Mouse (Mus musculus) lung, postnatal 36 days (tissue): ENCODE results near the gene Gm15023.
"Not testable (repeated sequence)": the region's sequence is repeated elsewhere in the genome, so short reads cannot be mapped to it uniquely, and the experiment has no call there.

Source experiments
- DNase-seq: peaks from one replicate; pipeline ENCODE4 v3.0.0; 2022; ENCODE audit warnings: mixed read lengths

Gene Gm15023

DNA sequence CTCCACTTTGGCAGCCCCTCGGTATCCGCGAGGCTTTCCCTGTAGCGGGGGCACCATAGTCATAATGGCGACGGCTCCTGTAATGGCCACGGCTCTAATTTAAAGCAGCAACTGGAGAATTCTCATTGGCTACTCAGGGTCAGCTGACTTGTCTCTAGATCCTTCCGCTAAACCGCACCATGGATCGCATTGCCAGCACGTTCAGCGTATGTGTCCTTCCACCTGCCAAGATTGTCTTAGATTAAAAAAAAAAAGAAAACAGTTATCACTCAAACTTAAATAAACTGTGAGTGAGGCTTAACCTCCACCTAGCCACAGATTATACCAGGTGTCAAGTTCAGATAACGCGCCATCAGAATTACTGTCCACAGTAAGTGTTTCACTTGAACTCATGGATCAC is at the start of gene Gm15023:
TSS of gene Gm15023 (minus strand) at position 101 of the 400 bp plus-strand sequence.
- DNase-seq: not testable (repeated sequence)

DNA sequence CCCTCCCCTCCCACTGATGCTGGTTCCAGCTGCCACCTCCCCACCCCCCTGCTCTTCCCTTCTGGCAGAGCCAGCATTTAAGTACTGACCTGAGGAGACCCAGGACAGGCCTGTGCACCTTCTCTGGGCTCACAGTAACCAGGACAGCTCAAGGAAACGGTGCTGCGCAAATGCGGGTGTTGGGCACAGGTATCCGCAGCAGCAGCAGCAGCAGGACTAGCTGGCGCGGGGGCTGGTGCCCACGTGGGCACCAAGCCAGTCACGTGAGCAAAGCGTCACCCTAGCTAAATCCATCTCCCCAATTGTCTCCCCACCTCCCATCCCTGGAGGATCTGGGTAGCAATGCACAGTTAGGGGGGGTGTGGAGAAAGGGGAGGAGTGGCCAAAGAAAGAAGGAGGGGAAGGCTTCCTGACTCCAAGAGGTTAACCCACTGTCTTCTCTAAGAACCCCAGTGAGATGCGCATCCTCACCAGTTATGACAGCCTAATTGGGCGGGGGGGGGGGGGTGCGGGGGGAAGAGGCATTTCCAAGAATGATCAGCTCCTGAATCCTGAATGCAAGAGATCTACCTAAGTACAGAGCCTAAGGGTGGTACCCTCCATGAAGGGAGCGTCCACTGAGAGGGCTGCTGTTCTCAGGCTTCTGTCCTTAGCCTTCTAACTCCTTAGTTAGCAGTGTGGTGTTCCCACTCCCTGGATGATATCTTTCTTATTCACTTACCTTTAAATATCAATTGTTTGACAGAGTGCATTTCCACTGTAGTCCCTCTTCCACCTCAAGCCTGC is 33.2 kb upstream of the Gm15023 start, which contains the start of gene Tceal6:
TSS of gene Tceal6 (minus strand) at position 252 of the 786 bp plus-strand sequence.
- DNase-seq: no peak

DNA sequence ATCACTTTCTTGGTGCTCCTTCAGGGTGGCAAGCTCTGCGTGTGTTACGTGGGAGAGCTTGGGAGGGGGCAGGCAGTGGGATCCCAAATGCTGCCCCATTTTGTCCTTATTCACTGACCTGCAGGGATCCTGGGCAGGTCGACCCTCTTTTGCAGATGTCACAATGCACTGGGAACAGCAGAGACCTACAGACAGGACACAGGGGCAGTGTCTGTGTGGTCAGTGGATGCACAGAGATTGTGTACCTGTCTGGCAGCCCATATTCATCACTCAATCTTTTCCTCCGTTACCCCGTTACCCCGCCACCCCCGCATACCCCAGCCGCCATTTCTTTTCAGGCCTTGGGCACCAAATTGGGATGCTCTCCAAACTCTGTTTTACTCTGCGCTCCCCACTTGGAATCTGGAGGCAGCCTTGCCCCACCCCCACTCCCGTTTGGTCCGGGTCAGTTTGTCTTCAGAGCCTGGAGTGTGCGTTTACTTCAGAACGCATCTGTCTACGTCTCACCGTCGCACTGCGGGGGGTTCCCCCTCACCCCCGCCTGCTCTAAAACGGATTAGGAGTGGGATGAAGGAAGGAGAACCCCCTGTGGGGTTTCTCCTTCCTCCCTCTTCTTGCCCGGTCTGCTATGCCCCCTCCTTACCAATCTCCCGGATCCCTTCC is 32.5 kb upstream of the Gm15023 start:
- DNase-seq: not testable (repeated sequence)

DNA sequence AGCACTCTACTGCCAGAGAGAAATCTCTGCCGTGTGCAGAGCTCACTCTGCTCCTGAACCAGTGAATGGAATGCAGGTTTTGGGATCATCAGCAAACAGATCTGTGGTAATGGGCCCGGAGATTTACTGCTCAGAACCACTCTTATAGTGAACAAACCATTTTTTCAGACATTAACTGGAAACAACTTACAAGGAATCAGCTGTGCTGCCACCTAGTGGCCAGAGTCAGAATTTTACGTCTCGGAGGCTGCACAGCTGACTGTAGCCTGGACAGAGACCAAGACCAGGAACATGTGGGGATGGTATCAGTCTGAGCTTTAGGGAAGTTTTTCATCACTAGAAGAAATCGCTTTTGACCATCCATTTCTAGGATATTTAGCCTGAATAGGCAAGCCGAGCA is 12.5 kb upstream of the Gm15023 start:
- not testable (repeated sequence) for DNase-seq

DNA sequence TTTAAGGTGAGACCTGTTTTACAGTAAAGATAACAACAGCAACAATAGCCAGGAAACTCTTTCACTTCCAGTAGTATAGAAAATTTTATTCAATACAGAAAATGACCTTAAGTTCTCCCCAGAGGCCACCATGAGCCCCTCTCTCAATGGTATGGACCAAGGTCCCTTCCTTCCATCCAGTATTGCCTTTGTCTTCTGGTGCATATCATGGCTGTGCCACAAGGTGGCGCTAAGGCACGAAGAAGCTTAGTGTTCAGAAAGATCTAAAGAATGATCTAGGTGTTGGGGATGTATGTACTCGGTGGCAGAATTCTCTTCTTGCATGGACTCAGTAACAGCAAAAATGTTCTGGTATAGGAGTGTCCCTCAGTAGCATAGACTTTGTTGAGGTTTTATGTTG is 11.2 kb upstream of the Gm15023 start:
- not testable (repeated sequence) for DNase-seq
